Mouse (Mus musculus) midbrain, embryonic 12.5 days (tissue): ENCODE data around the gene Mapk10. TPM values are rescaled to one million over a fixed set of nuclear protein-coding genes. Genes with fewer than 3 reads are reported as not detected.

Experiments used
- ATAC-seq: fragments of 200-750 bp; cut with Nextera tagmentation; 2 replicates; pipeline ENCODE4 v1.8.0; 2017; ENCODE audit warnings: low read depth, moderate TSS enrichment, moderate library complexity; ENCODE audit not compliant: low FRiP score
- H3K27ac ChIP-seq: fragments of 300-500 bp; sonication (generic); replicated peaks from 2 replicates; pipeline ENCODE4 v1.5.1; 2016; ENCODE audit warnings: mild to moderate bottlenecking
- H3K27me3 ChIP-seq: fragments of 300-500 bp; sonication (generic); 2 replicates; pipeline ENCODE4 v1.6.1; 2016; ENCODE audit warnings: mild to moderate bottlenecking
- H3K36me3 ChIP-seq: fragments of 300-500 bp; sonication (generic); 2 replicates; pipeline ENCODE4 v1.6.1; 2016
- H3K4me1 ChIP-seq: fragments of 300-500 bp; sonication (generic); 2 replicates; pipeline ENCODE4 v1.6.1; 2016
- H3K4me2 ChIP-seq: fragments of 300-500 bp; sonication (generic); replicated peaks from 2 replicates; pipeline ENCODE4 v1.6.1; 2016; ENCODE audit warnings: mild to moderate bottlenecking, moderate library complexity
- H3K4me3 ChIP-seq: fragments of 300-500 bp; sonication (generic); 2 replicates; pipeline ENCODE4 v1.5.1; 2016; ENCODE audit warnings: mild to moderate bottlenecking
- H3K9ac ChIP-seq: fragments of 300-500 bp; sonication (generic); replicated peaks from 2 replicates; pipeline ENCODE4 v1.6.1; 2016; ENCODE audit warnings: mild to moderate bottlenecking, moderate library complexity
- H3K9me3 ChIP-seq: fragments of 300-500 bp; sonication (generic); 2 replicates; pipeline ENCODE4 v1.6.1; 2016; ENCODE audit warnings: mild to moderate bottlenecking
- WGBS: fragments of 180-500 bp; shearing (Covaris S2); methylation state at CpG from one replicate; pipeline ENCODE4 v1.1.7; 2016; 5-methylcytosine and 5-hydroxymethylcytosine counted together
- polyA plus RNA-seq: library from polyadenylated mRNA; unstranded; fragments of >200 nt; fragmentation: Nextera tagmentation; extraction: Ambion mirVana; gene quantifications from 2 replicates; pipeline ENCODE4 v1.2.1, GENCODE M21; 2016

The Mapk10 gene
- polyA plus RNA-seq, 1 experiment from 2014 or later: 70.1 TPM

- no peaks in the 10 kb centered on the region for H3K4me1 ChIP-seq
- no peaks in the 10 kb centered on the region for H3K27me3 ChIP-seq
- WGBS: 97% methylated on average over 3 of the region's 3 CpGs
- no peaks in the 10 kb centered on the region for H3K9me3 ChIP-seq
- H3K4me3 ChIP-seq: no peak overlapping the region
- H3K27ac ChIP-seq: no peak overlapping the region
- H3K9ac ChIP-seq: no peak overlapping the region
- peaks cover 4% of the 10 kb centered on the region; the same call in 1 of the 2 replicates for H3K36me3 ChIP-seq
- no peak for ATAC-seq
- H3K4me2 ChIP-seq: no peak overlapping the region
Observed at GRCm38 (mm10) chr5:103037752-103038151, 173.4 kb downstream of the Mapk10 start.

GRCm38 (mm10) chr5:103028940-103029621 is 182.1 kb downstream of the Mapk10 start:
- no peaks in the 10 kb centered on the region for H3K9me3 ChIP-seq
- 56% methylated on average over 13 of the region's 13 CpGs for WGBS
- ATAC-seq: no peak
- H3K27me3 ChIP-seq: no peaks in the 10 kb centered on the region
- H3K36me3 ChIP-seq: no peaks in the 10 kb centered on the region
- no peak overlapping the region for H3K27ac ChIP-seq
- H3K4me1 ChIP-seq: no peaks in the 10 kb centered on the region
- H3K4me3 ChIP-seq: no peak overlapping the region
- H3K4me2 ChIP-seq: no peak overlapping the region
- H3K9ac ChIP-seq: no peak overlapping the region

- no peak overlapping the region for H3K9ac ChIP-seq
- H3K27ac ChIP-seq: peak overlapping the region; percentile 42; the same call in 1 of the 2 replicates
- 69% methylated on average over 7 of the region's 7 CpGs for WGBS
Observed at GRCm38 (mm10) chr5:103022504-103023172, 188.5 kb downstream of the Mapk10 start.

GRCm38 (mm10) chr5:103021479-103021878 is 189.7 kb downstream of the Mapk10 start:
- H3K27me3 ChIP-seq: no peaks in the 10 kb centered on the region
- no peak overlapping the region for H3K9ac ChIP-seq
- H3K4me1 ChIP-seq: peaks cover 23% of the 10 kb centered on the region; the same call in 1 of the 2 replicates
- 0 out of 2 replicates have a peak overlapping the region, but pooled peaks have one; percentile 2 for H3K27ac ChIP-seq
- no peaks in the 10 kb centered on the region for H3K36me3 ChIP-seq
- no peak overlapping the region for H3K4me2 ChIP-seq
- no peak for ATAC-seq
- H3K9me3 ChIP-seq: no peaks in the 10 kb centered on the region
- no peak overlapping the region for H3K4me3 ChIP-seq
- WGBS: 79% methylated on average over 8 of the region's 8 CpGs

More at GRCm38 (mm10) chr5:103022504-103023172, 188.5 kb downstream of the Mapk10 start:
- no peak for ATAC-seq
- Histone ChIP-seq H3K4me2 (no peak overlapping the region), H3K4me1 (peaks cover 23% of the 10 kb centered on the region; the same call in 1 of the 2 replicates), H3K4me3 (no peak overlapping the region), H3K27me3 (no peaks in the 10 kb centered on the region), H3K9me3 (no peaks in the 10 kb centered on the region), H3K36me3 (no peaks in the 10 kb centered on the region)

GRCm38 (mm10) chr5:103020954-103021353 is 190.2 kb downstream of the Mapk10 start:
- 20% methylated on average over 3 of the region's 3 CpGs for WGBS
- H3K4me2 ChIP-seq: no peak overlapping the region
- ATAC-seq: peak; percentile 87
- H3K4me1 ChIP-seq: peaks cover 23% of the 10 kb centered on the region; the same call in 1 of the 2 replicates
- H3K27ac ChIP-seq: no peak overlapping the region
- H3K36me3 ChIP-seq: no peaks in the 10 kb centered on the region
- no peaks in the 10 kb centered on the region for H3K27me3 ChIP-seq
- H3K4me3 ChIP-seq: no peak overlapping the region
- H3K9ac ChIP-seq: no peak overlapping the region
- H3K9me3 ChIP-seq: no peaks in the 10 kb centered on the region

GRCm38 (mm10) chr5:103020127-103020526 is 191.0 kb downstream of the Mapk10 start:
- no peaks in the 10 kb centered on the region for H3K27me3 ChIP-seq
- H3K36me3 ChIP-seq: no peaks in the 10 kb centered on the region
- H3K4me2 ChIP-seq: no peak overlapping the region
- no peak for ATAC-seq
- WGBS: 71% methylated on average over 5 of the region's 5 CpGs
- H3K4me1 ChIP-seq: peaks cover 23% of the 10 kb centered on the region; the same call in 1 of the 2 replicates
- no peak overlapping the region for H3K27ac ChIP-seq
- H3K9me3 ChIP-seq: no peaks in the 10 kb centered on the region
- no peak overlapping the region for H3K9ac ChIP-seq
- no peak overlapping the region for H3K4me3 ChIP-seq

- ATAC-seq: no peak
- H3K27me3 ChIP-seq: no peaks in the 10 kb centered on the region
- H3K27ac ChIP-seq: no peak overlapping the region
- H3K36me3 ChIP-seq: no peaks in the 10 kb centered on the region
- no peak overlapping the region for H3K9ac ChIP-seq
- H3K9me3 ChIP-seq: no peaks in the 10 kb centered on the region
- H3K4me3 ChIP-seq: no peak overlapping the region
- WGBS: 89% methylated on average over 7 of the region's 7 CpGs
- H3K4me2 ChIP-seq: no peak overlapping the region
- H3K4me1 ChIP-seq: peaks cover 18% of the 10 kb centered on the region; the same call in 1 of the 2 replicates
Observed at GRCm38 (mm10) chr5:103017637-103018036, 193.5 kb downstream of the Mapk10 start.

GRCm38 (mm10) chr5:103014309-103014708 is 196.8 kb downstream of the Mapk10 start:
- Histone ChIP-seq H3K4me2 (no peak overlapping the region), H3K4me3 (no peak overlapping the region), H3K36me3 (no peaks in the 10 kb centered on the region), H3K9ac (no peak overlapping the region), H3K27me3 (no peaks in the 10 kb centered on the region), H3K4me1 (no peaks in the 10 kb centered on the region; the same call in 1 of the 2 replicates), H3K27ac (0 out of 2 replicates have a peak overlapping the region, but pooled peaks have one; percentile 6), H3K9me3 (no peaks in the 10 kb centered on the region)
- ATAC-seq: no peak
- 87% methylated on average over 4 of the region's 4 CpGs for WGBS

- H3K4me2 ChIP-seq: no peak overlapping the region
- no peaks in the 10 kb centered on the region for H3K9me3 ChIP-seq
- H3K36me3 ChIP-seq: no peaks in the 10 kb centered on the region
- H3K27me3 ChIP-seq: no peaks in the 10 kb centered on the region
- 79% methylated on average over 4 of the region's 4 CpGs for WGBS
- no peak for ATAC-seq
- no peak overlapping the region for H3K4me3 ChIP-seq
- no peak overlapping the region for H3K9ac ChIP-seq
- no peaks in the 10 kb centered on the region for H3K4me1 ChIP-seq
- no peak overlapping the region for H3K27ac ChIP-seq
Observed at GRCm38 (mm10) chr5:103008894-103009293, 202.2 kb downstream of the Mapk10 start.

GRCm38 (mm10) chr5:103002116-103002515 is 209.0 kb downstream of the Mapk10 start:
- Histone ChIP-seq H3K27ac (no peak overlapping the region), H3K4me1 (no peaks in the 10 kb centered on the region), H3K9ac (no peak overlapping the region), H3K36me3 (no peaks in the 10 kb centered on the region), H3K27me3 (no peaks in the 10 kb centered on the region), H3K4me2 (no peak overlapping the region), H3K4me3 (no peak overlapping the region), H3K9me3 (no peaks in the 10 kb centered on the region)
- ATAC-seq: no peak
- WGBS: 71% methylated on average over 7 of the region's 7 CpGs

GRCm38 (mm10) chr5:103000572-103000971 is 210.6 kb downstream of the Mapk10 start:
- Histone ChIP-seq H3K4me1 (no peaks in the 10 kb centered on the region), H3K4me2 (no peak overlapping the region), H3K27ac (no peak overlapping the region), H3K36me3 (no peaks in the 10 kb centered on the region), H3K9ac (no peak overlapping the region), H3K27me3 (no peaks in the 10 kb centered on the region), H3K9me3 (no peaks in the 10 kb centered on the region), H3K4me3 (no peak overlapping the region)
- WGBS: 91% methylated on average over 6 of the region's 6 CpGs
- no peak for ATAC-seq

GRCm38 (mm10) chr5:102998524-102998923 is 212.6 kb downstream of the Mapk10 start:
- Histone ChIP-seq H3K27me3 (no peaks in the 10 kb centered on the region), H3K36me3 (no peaks in the 10 kb centered on the region), H3K9me3 (no peaks in the 10 kb centered on the region), H3K9ac (no peak overlapping the region), H3K4me3 (no peak overlapping the region), H3K4me2 (no peak overlapping the region), H3K27ac (no peak overlapping the region), H3K4me1 (no peaks in the 10 kb centered on the region)
- 74% methylated on average over 7 of the region's 7 CpGs for WGBS
- ATAC-seq: no peak
